Mouse (Mus musculus) heart, adult 8-10 months (tissue): ENCODE results near the gene Alkbh7. TPM values are rescaled to one million over a fixed set of nuclear protein-coding genes. Genes with fewer than 3 reads are reported as not detected.

Experiments
- DNase-seq: peaks from one replicate; pipeline ENCODE4 v3.0.0; 2022; ENCODE audit warnings: low spot score
- total RNA-seq, 4 experiments: library from RNA; stranded (reverse); gene quantifications; 2 replicates each; pipeline ENCODE4 v1.2.4; 2022

Gene Alkbh7
- total RNA-seq, 4 experiments from 2014 or later: 68.0 to 76.3 (median 74.3) TPM

- DNase-seq: no peak
Observed at GRCm38 (mm10) chr17:56986105-56986805, 10.9 kb upstream of the Alkbh7 start.

DNA sequence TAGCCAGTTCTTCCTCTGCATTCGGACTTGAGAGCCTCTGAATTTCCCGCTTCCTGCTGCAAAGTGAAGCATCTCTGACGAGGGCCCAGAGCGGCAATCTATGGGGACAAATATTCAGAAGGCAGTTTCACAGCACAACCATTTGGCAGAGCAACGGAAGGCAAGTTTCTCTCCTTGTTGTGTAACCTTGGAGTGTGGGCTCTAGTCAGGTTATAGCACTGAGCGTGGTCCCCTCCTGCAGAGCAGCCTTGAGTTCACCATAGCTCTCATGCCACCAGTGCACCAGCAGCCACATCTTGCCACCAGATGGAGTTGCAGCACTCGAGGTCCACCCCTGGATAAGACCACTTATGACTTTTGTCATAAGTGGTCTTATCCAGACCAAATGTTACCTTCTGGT, 8.7 kb upstream of the Alkbh7 start:
- no peak for DNase-seq

DNA sequence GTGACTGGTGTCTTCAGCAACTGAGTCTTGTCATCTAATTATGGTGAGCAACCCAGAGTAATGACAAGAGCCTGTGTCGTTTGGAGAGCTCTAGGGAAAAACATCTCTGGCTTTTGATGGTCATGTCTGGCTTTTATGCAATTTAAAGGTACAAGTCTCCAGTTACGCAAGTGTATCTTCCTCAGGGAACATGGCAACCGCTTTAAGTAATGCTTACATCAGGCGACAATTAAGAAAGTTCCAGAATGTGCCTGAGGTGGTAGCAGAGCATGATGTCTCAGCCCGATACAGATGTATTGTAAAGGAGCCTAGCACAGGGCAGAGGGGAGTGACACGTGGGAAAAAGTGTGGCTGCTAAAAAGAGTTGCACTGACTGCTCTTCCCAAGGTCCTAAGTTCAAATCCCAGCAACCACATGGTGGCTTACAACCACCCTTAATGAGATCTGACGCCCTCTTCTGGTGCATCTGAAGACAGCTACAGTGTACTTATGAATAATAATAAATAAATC, 8.2 kb upstream of the Alkbh7 start:
- DNase-seq: no peak

- no peak for DNase-seq
Observed at GRCm38 (mm10) chr17:56989467-56990114, 7.5 kb upstream of the Alkbh7 start.

GRCm38 (mm10) chr17:56990115-56990746, 6.9 kb upstream of the Alkbh7 start, which contains the start of gene Clpp:
Gene Clpp, plus strand, starts transcription at chr17:56990305.
- DNase-seq: peak; percentile 97

DNA sequence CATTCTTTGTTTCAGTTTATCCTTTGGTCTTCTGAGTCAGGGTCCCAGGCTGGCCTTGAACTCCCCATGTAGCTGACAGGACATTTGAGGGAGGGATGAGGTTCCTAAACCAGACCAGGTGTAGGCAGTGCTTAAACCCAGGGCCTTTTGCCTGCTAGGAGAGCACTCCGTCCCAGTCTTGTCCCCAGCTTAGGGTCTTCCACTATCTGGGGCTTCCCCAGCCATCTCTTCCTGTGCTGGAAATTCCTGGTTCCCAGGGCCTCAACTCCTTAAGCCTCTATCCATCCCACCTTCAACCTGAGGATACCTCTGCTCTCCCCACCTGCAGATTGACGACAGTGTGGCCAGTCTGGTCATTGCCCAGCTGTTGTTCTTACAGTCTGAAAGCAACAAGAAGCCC, 6.2 kb upstream of the Alkbh7 start:
- DNase-seq: no peak

DNA sequence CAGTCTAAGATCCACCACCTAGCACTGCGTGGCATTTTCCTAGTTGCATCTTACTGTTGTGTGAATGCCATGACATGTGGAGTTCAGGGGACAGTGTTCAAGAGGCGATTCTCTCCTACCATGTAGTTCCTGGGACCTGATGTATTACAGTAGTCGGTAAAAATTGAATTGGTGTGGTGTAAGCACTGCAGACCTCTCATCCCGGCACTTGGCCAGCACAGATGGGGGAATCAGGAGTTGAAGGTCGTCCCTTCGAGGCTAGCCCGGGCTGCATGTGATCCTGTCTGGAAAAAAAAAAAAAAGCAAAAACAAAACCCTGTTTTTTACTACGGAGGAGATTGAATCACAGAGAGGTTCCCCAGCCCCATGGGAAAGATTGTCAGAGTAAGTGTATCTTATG, 2.1 kb upstream of the Alkbh7 start:
- no peak for DNase-seq

GRCm38 (mm10) chr17:56996506-56996905, 633 bp upstream of the Alkbh7 start:
- DNase-seq: no peak

DNA sequence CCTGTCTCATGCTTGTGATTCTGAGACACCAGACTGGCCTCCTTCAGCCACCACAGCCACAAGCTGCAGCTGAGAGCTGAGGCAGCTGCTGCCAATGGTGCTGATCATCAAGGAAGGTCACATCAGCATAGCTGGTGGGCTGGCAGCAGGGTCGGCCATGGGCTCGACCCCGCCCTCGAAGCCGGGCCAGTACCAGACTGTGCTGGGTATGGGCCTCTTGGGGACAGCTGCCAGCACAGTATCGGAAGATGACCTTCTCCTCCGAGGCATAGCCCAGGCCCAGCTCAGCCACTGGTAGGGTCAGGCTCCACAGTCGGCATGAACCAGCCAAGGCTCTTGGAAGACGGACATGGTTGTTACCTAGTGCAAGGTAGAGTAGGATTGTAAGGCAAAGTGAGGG, 2.3 kb downstream of the Alkbh7 start:
- no peak for DNase-seq

GRCm38 (mm10) chr17:56999968-57000609, 3.0 kb downstream of the Alkbh7 start, which contains the start of gene Pspn:
Gene Pspn, minus strand, starts transcription at chr17:57000018.
- no peak for DNase-seq

GRCm38 (mm10) chr17:57001228-57001627, 4.1 kb downstream of the Alkbh7 start:
- no peak for DNase-seq

- no peak for DNase-seq
Observed at GRCm38 (mm10) chr17:57003994-57004393, 6.9 kb downstream of the Alkbh7 start.

- no peak for DNase-seq
Observed at GRCm38 (mm10) chr17:57007137-57007905, 10.2 kb downstream of the Alkbh7 start.

DNA sequence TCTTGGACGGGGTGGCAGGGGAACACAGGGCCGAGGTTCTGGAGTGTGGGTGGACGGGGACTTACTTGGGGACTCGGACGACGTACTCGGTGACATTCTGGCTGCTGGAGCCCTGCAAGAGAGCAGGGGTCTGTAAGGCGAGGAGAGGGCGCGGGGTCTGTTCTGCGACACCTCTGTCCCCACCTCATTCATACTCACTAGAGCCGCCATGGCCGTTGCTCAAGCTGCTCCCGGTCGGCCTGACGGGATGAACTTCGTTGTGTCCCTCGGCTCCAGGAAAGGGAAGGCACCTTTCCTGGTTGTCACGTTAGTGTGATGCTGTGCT, 13.7 kb downstream of the Alkbh7 start:
- DNase-seq: no peak

GRCm38 (mm10) chr17:57011236-57012141, 14.3 kb downstream of the Alkbh7 start, which contains the start of the genes Gtf2f1 and Gm17949:
Gene Gtf2f1, minus strand, starts transcription at chr17:57011288.
Gene Gm17949, plus strand, starts transcription at chr17:57011469.
- DNase-seq: peak; percentile 93

GRCm38 (mm10) chr17:57012245-57012795, 15.2 kb downstream of the Alkbh7 start:
- DNase-seq: no peak

DNA sequence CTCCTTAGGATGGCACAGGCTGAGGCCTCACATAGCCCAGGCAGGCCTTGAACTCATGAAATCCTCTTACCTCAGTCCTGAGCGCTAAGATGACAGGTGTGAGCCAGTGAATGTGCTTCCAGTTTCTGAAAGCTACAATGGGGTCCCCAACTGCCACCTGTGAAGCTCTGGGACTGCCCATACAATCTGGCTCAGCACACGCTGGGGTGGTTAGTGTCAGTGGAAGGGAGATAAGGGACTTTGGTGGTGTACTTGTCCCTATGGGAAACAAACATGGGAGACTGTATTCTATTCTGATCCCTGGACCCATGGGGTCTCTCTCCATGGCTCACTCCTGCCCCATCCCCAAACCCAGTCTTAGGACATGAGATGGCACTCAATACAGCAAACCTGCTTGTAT, 22.6 kb downstream of the Alkbh7 start:
- DNase-seq: no peak

DNA sequence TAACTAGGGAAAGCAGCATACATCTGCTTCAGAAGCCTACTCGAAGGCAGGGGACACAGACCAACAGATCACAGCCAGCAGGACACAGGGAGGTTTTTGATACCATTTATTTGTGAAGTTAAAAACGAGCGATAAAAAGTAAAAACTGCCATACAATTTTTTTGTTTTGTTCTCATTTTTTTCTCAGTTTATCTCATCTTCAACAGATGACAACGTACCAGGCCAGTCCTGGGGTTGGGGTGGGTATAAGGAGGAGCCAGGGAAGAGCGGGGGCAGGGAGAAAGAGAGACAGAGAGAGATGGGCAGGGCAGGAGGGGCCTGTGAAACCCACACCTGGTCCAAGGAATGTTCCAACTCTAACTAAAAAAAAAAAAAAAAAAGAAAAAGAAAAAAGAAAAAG, 23.8 kb downstream of the Alkbh7 start:
- no peak for DNase-seq

GRCm38 (mm10) chr17:57027471-57027870, 30.3 kb downstream of the Alkbh7 start:
- DNase-seq: no peak

GRCm38 (mm10) chr17:57029691-57030090, 32.6 kb downstream of the Alkbh7 start:
- DNase-seq: no peak
